Mouse (Mus musculus): ENCODE measurements around the gene Hmgcs1.

Gene Hmgcs1

GRCm38 (mm10) chr13:119754635-119755020 lies 64.4 kb downstream of the Hmgcs1 start:
- DNase-seq, result no peak

- DNase-seq, result peak in 1 of 2 experiments; percentile 53
Observed at GRCm38 (mm10) chr13:119755141-119755547, 65.0 kb downstream of the Hmgcs1 start.

- peak; percentile 82 to 85 for DNase-seq
Observed at GRCm38 (mm10) chr13:119755681-119756471, 65.7 kb downstream of the Hmgcs1 start, which contains the start of gene Nim1k. Gene Nim1k (minus strand): TSS chr13:119755882.

GRCm38 (mm10) chr13:119756831-119757230 lies 66.7 kb downstream of the Hmgcs1 start:
- no peak for DNase-seq
